Mouse (Mus musculus) hindbrain, embryonic 14.5 days (tissue): ENCODE results near the gene Gsta3. TPM values are rescaled to one million over a fixed set of nuclear protein-coding genes. Genes with fewer than 3 reads are reported as not detected.
"Not testable (repeated sequence)": the region's sequence is repeated elsewhere in the genome, so short reads cannot be mapped to it uniquely, and the experiment has no call there.

Source experiments
- ATAC-seq: fragments of 200-750 bp; cut with Nextera tagmentation; 2 replicates; pipeline ENCODE4 v1.8.0; 2017; ENCODE audit warnings: moderate number of reproducible peaks, mild to moderate bottlenecking, moderate TSS enrichment, moderate library complexity; ENCODE audit not compliant: low FRiP score
- DNase-seq: peaks from one replicate; pipeline ENCODE4 v3.0.0-alpha.2; 2015; ENCODE audit warnings: low spot score
- H3K27ac ChIP-seq: fragments of 300-500 bp; sonication (generic); 2 replicates; pipeline ENCODE4 v1.5.1; 2014; ENCODE audit warnings: mild to moderate bottlenecking, moderate library complexity
- H3K27me3 ChIP-seq: fragments of 300-500 bp; sonication (generic); 2 replicates; pipeline ENCODE4 v1.6.1; 2014; ENCODE audit warnings: mild to moderate bottlenecking, low read length, mixed read lengths; ENCODE audit not compliant: control insufficient read depth, insufficient read depth
- H3K36me3 ChIP-seq: fragments of 300-500 bp; sonication (generic); replicated peaks from 2 replicates; pipeline ENCODE4 v1.6.1; 2014; ENCODE audit not compliant: control insufficient read depth, insufficient read depth
- H3K4me1 ChIP-seq: fragments of 300-500 bp; sonication (generic); replicated peaks from 2 replicates; pipeline ENCODE4 v1.6.1; 2014; ENCODE audit warnings: antibody characterized with exemption, low read length, mixed read lengths; ENCODE audit not compliant: control insufficient read depth, insufficient read depth
- H3K4me2 ChIP-seq: fragments of 300-500 bp; sonication (generic); replicated peaks from 2 replicates; pipeline ENCODE4 v1.6.1; 2014; ENCODE audit warnings: mild to moderate bottlenecking, moderate library complexity
- H3K4me3 ChIP-seq: fragments of 300-500 bp; sonication (generic); replicated peaks from 2 replicates; pipeline ENCODE4 v1.5.1; 2014; ENCODE audit warnings: mild to moderate bottlenecking, low read length
- H3K9ac ChIP-seq: fragments of 300-500 bp; sonication (generic); 2 replicates; pipeline ENCODE4 v1.6.1; 2014
- H3K9me3 ChIP-seq: fragments of 300-500 bp; sonication (generic); 2 replicates; pipeline ENCODE4 v1.6.1; 2016; ENCODE audit warnings: low read length; ENCODE audit not compliant: control insufficient read depth
- WGBS: fragments of 180-500 bp; shearing (Covaris S2); extraction: QIAGEN DNeasy Blood & Tissue Kit; methylation state at CpG from one replicate; pipeline ENCODE4 v1.1.7; 2014; 5-methylcytosine and 5-hydroxymethylcytosine counted together
- polyA plus RNA-seq: library from polyadenylated mRNA; unstranded; fragments of >200 nt; fragmentation: Nextera tagmentation; extraction: Ambion mirVana; gene quantifications from 2 replicates; pipeline ENCODE4 v1.2.1, GENCODE M21; 2014

The Gsta3 gene
- polyA plus RNA-seq, result 0.51 and 0.61 TPM in 2 replicates

DNA sequence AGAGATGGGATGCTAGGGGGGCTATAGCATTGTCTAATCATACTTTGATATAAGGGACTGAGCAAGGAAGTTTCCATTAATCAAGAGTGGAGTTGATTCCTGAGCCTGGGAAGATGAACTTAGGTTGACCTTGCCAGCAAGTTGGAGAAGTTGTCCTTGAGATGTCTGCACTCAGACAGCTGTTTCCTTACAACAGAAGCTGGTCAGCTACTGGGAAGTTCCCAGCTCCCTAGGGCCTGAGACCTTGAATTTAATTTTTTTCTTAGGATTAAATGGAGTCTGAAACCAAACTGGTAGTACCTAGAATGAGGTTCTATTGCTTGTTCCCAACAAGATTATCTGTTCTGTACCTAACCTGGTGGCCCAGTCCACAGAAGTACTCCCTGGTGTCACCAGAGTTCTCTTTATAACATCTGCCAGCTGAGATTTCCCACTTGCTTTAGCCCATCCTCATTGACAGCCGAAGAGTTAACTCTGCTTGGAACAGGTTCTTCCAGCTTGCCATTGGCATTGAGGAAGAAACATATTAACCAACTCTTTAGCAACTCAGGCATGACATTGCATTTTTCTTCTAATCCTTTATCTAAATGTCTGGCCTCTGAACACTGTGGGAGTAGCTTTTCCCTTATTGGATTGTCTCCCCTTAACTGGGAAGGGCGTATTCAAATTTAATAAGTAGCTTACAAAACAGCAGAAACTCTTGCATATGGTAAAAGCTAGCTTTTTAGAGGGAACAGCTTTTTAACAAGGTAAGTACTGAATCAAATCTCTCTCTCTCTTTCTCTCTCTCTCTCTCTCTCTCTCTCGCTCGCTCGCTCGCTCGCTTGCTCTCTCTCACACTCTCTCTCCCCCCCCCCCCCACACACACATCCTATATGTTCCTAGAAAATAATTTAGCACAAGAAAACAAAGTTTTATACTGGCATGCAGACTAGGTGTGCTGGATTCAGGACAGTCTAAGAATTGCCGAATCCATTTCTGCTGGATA, at the start of gene Gsta3:
Gsta3 (plus strand) TSS at position 679 of the 988 bp plus-strand sequence.
- WGBS, result 93% methylated on average over 8 of the region's 8 CpGs
- no peak within 1 kb of the TSS for H3K27ac ChIP-seq

DNA sequence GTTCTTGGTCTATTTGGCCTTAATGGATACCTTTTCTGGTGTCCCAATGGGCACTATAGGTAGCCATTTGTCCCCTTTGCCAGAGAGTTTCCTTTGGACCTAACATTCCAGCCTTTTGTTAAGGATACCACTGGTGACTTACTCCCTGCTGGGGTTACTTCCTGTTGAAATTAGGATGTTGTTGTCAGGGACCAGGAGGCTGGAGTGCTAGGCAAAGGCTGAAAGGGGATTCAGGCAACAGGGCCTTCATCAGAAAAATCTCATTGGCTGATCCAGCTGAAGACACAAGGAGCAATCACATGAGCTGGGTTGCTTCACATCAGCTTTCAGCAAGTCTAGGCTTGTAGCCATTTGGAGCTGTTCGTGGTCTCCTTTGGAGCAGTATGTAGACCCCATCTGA, 34.1 kb upstream of the Gsta3 start:
- Histone ChIP-seq H3K27me3 (no peaks in the 10 kb centered on the region), H3K4me1 (no peaks in the 10 kb centered on the region), H3K4me3 (no peak overlapping the region), H3K9me3 (no peaks in the 10 kb centered on the region), H3K9ac (no peak overlapping the region), H3K27ac (no peak overlapping the region), H3K36me3 (no peaks in the 10 kb centered on the region), H3K4me2 (no peak overlapping the region)
- no peak for ATAC-seq
- WGBS, result 88% methylated on average over 1 of the region's 1 CpGs
- no peak for DNase-seq

More for the DNA sequence above, at the start of gene Gsta3:
- H3K4me3 ChIP-seq, result no peak within 1 kb of the TSS
- no peaks in the 10 kb centered on the region for H3K27me3 ChIP-seq
- no peak for ATAC-seq
- no peak within 1 kb of the TSS for H3K4me2 ChIP-seq
- H3K9me3 ChIP-seq, result no peaks in the 10 kb centered on the region
- no peak within 1 kb of the TSS for H3K9ac ChIP-seq
- no peak for DNase-seq
- H3K4me1 ChIP-seq, result no peaks in the 10 kb centered on the region
- no peaks in the 10 kb centered on the region for H3K36me3 ChIP-seq

DNA sequence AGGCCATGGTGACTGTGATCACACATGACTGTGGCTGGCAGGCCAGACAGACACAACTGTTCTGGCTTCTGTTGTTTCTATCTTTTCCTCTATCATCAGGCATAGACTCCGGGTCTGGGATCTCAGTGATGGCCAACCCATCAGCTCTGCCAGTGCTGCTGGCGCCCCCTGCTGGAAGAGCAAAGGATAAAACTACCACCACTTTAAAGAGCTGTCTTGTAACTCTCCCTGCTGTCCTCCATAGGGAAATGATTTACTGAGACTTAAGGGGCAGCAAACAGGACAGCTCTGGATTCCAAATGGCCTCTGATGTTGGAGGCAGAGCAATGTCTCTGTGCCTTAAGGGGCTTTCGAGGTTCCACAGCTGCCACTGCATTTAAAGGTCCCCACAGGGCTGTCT, 26.9 kb upstream of the Gsta3 start:
- H3K9me3 ChIP-seq, H3K4me2 ChIP-seq, H3K36me3 ChIP-seq, H3K27ac ChIP-seq, DNase-seq, H3K9ac ChIP-seq, H3K4me3 ChIP-seq, H3K4me1 ChIP-seq, H3K27me3 ChIP-seq, ATAC-seq: not testable (repeated sequence)
- 20% methylated on average over 3 of the region's 3 CpGs for WGBS

DNA sequence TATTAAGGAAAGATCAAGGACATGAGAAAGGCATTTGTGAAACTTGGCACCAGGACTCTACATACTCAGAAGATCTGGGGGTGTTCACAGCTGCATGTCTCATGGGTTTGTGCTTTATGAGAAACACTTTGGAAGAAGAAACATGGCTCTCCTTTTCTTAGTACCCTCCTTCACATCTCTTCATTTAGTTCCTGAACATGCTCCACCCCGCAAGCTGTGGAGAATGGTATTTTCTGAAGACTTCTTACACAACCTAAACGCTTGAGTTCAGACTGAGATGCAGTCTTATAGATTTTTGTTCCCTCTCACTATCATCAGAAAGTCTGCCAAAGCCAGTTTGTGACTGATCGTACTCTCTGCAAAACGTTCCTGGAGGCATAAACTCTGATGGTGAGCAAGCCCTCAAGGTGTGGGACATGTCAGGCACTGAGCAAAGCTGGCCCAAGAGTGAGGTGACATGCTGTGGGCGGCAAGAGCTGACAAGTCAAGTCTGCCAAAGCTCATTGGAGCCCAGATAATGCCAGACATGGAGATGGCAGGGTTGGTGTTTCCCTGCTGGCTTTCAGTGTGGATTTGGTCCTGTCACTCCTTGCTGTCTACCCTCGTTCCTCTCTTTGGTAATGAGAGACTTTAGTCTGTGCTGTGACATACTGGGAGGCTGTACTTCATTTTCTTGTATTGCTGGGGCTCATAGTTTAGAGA, 26.2 kb upstream of the Gsta3 start:
- H3K27me3 ChIP-seq, H3K9ac ChIP-seq, H3K27ac ChIP-seq, H3K4me3 ChIP-seq, H3K4me1 ChIP-seq, DNase-seq, H3K4me2 ChIP-seq, H3K36me3 ChIP-seq, H3K9me3 ChIP-seq, ATAC-seq: not testable (repeated sequence)
- WGBS, result 81% methylated on average over 6 of the region's 6 CpGs

DNA sequence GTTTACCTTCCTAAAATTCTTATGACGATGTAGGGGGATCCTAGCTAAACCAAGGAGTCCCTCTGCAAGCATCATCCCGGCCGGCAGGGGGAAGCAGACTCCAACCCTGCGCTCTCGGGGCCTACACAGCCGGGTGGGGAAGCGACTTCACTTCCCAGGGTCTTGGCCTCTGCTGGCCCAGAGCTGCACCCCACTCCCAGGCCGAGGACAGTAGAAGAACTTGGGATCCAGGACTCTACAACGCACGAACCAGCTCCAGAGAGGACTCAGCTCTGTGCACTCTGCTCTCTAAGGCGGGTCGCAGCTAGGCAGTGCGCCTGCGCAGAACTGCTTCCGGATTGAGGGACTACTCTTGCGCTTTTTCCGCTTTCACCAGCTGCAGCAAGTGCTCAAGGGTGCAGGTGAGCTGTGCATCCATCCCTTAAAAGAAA, 21.9 kb upstream of the Gsta3 start, which contains the start of gene Tmem14a:
Tmem14a (plus strand) TSS at position 87 of the 431 bp plus-strand sequence.
- peaks cover 9% of the 10 kb centered on the region for H3K4me1 ChIP-seq
- peak within 1 kb of the TSS; percentile 91 for H3K9ac ChIP-seq
- peak within 1 kb of the TSS; percentile 69 for H3K4me3 ChIP-seq
- no peaks in the 10 kb centered on the region for H3K27me3 ChIP-seq
- peak within 1 kb of the TSS; percentile 92 for H3K4me2 ChIP-seq
- peak within 1 kb of the TSS; percentile 68 for H3K27ac ChIP-seq
- H3K36me3 ChIP-seq, result no peaks in the 10 kb centered on the region
- 0% methylated on average over 17 of the region's 17 CpGs for WGBS
- ATAC-seq, result peak; percentile 95
- peak; percentile 88 for DNase-seq
- no peaks in the 10 kb centered on the region for H3K9me3 ChIP-seq

DNA sequence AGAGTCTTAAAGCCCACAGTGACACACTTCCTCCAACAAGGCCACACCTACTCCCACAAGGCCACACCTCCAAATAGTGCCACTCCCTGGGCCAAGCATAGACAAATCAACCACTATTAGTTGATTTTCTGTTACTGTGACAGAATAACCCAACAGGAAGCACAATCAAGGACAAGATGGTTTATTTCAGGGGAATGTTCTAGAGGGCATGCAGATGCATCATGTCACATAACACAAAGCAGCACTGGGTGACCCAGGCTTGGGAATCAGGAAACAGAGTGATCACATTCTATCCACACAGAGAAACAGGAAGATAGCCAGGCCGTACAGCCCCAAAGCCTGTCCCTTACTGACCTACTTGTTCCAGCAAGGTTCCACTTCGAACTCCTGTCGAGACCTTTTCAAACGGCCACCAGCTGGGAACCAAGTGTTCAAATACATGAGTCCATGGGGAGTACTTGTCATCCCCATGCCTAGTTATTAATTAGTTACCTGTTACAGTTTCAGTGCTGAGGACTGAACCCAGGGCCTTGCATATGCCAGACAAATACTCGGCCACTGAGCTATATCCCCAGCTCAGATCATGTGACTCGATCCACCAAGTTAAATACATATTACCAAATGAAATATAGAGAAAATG, 12.5 kb upstream of the Gsta3 start:
- WGBS, result 85% methylated on average over 6 of the region's 6 CpGs
- DNase-seq, result no peak
- no peaks in the 10 kb centered on the region for H3K9me3 ChIP-seq
- H3K4me3 ChIP-seq, result no peak overlapping the region
- H3K27me3 ChIP-seq, result no peaks in the 10 kb centered on the region
- no peak for ATAC-seq
- H3K27ac ChIP-seq, result no peak overlapping the region
- no peak overlapping the region for H3K9ac ChIP-seq
- 0 out of 2 replicates have a peak, but pooled peaks cover 9% of the 10 kb centered on the region for H3K36me3 ChIP-seq
- no peaks in the 10 kb centered on the region for H3K4me1 ChIP-seq
- no peak overlapping the region for H3K4me2 ChIP-seq

DNA sequence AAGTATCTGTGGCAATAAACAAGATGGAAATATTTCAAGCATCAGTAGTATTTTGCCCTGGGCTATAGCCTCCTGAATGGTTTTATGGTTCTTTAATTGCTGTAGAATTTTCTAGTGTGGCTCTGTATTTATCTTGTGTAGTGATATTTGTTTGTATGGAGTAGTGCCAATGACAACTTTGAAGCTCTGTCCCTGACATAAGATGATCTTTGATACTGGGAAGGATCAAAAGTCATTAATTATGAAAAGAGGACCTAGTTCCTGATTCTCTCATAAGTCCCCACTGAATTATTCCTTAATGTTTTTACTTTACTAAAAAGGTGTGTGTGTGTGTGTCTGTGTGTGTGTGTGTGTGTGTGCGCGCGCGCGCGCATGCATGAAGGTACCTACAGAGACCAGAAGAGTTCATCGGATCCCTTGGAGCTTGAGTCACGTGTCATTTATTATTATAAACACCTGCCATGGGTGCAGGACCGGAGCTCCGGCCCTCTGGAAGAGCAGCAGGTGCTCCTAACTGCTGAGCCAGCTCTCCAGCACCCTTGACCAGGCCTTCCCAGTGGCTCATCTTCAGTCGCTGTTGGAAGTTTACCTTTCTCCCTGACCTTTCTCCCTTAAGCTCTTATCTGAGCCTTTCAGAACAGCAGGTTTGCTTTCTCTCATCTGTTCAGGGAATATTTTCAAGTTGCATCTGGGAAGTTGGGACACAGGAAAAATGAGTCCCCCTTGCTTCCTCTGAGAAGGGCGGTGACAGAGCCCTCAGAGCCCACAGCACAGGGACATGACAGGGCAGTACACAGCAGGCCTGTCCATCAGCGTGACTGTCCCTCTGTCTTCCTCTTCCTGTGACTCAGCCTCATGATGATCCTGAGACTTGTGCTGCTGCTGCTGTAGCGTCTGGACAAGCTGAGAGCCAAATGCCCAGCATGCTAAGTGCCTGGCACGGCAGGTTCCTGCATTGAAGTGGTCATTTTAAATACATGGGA, 11.4 kb upstream of the Gsta3 start:
- H3K4me1 ChIP-seq, H3K27ac ChIP-seq, H3K9me3 ChIP-seq, H3K4me2 ChIP-seq, H3K27me3 ChIP-seq, H3K9ac ChIP-seq, ATAC-seq, H3K4me3 ChIP-seq, H3K36me3 ChIP-seq, DNase-seq: not testable (repeated sequence)
- WGBS, result 77% methylated on average over 15 of the region's 15 CpGs

DNA sequence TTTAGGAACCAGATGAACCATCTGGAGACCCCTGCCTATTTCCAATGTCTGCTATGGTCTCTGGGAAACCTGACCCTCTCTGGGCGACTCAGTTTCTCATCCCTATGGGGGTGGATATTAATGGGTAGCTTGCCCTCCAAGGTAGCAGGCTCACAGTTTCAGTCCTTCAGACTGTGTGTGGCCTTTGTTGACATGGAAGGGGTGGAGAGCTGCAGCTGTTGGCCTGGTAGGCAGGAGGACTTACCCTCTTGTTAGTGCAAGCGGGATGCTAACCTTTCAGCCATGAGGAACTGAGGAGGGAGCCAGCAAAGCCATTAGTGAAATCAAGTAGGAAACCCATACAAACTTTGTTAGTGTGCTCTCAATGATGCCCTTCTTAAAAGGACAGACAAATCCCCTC, 10.0 kb upstream of the Gsta3 start:
- Histone ChIP-seq H3K36me3 (0 out of 2 replicates have a peak, but pooled peaks cover 9% of the 10 kb centered on the region), H3K27me3 (no peaks in the 10 kb centered on the region), H3K4me3 (no peak overlapping the region), H3K27ac (no peak overlapping the region), H3K9ac (no peak overlapping the region), H3K9me3 (no peaks in the 10 kb centered on the region), H3K4me2 (no peak overlapping the region), H3K4me1 (no peaks in the 10 kb centered on the region)
- DNase-seq, result no peak
- WGBS, result 64% methylated on average over 2 of the region's 2 CpGs
- no peak for ATAC-seq
